Mouse (Mus musculus) brain, embryonic 14.5 days (tissue): ENCODE measurements around the gene Spata25. TPM values are rescaled to one million over a fixed set of nuclear protein-coding genes. Genes with fewer than 3 reads are reported as not detected.

Source experiments
- DNase-seq: peaks from one replicate; pipeline ENCODE4 v3.0.0-alpha.2; 2011; ENCODE audit warnings: low read depth
- CTCF ChIP-seq: fragments of 200-500 bp; IDR thresholded peaks from 2 replicates; pipeline ENCODE4 v1.5.1; 2012; ENCODE audit warnings: inconsistent platforms, mild to moderate bottlenecking, moderate library complexity, borderline replicate concordance; ENCODE audit not compliant: insufficient read depth, insufficient read length; ENCODE audit errors: extremely low read depth
- POLR2A ChIP-seq: fragments of 200-500 bp; IDR thresholded peaks from 2 replicates; pipeline ENCODE4 v1.6.1; 2012; ENCODE audit warnings: mild to moderate bottlenecking, inconsistent platforms, borderline replicate concordance; ENCODE audit not compliant: poor library complexity, insufficient read depth, insufficient read length, severe bottlenecking; ENCODE audit errors: extremely low read depth
- polyA plus RNA-seq: library from polyadenylated mRNA; depleted of rRNA; stranded (reverse); fragments of >200 nt; gene quantifications from 2 replicates; pipeline ENCODE4 v1.2.3, GENCODE M21; 2012

The Spata25 gene
- polyA plus RNA-seq, 1 experiment: not detected

GRCm38 (mm10) chr2:164835164-164835563, 6.8 kb upstream of the Spata25 start:
- no peak for TF ChIP-seq CTCF
- TF ChIP-seq POLR2A: no peak

GRCm38 (mm10) chr2:164834531-164834930, 6.2 kb upstream of the Spata25 start:
- no peak for DNase-seq
- TF ChIP-seq POLR2A (no peak), CTCF (no peak)

More at GRCm38 (mm10) chr2:164835164-164835563, 6.8 kb upstream of the Spata25 start:
- no peak for DNase-seq

- peak; percentile 97 for DNase-seq
Measured at GRCm38 (mm10) chr2:164833314-164833959, 5.1 kb upstream of the Spata25 start, which contains the start of gene Neurl2. Neurl2 (minus strand) TSS chr2:164833456.

GRCm38 (mm10) chr2:164832748-164833301, 4.5 kb upstream of the Spata25 start, which contains the start of gene Ctsa:
Ctsa (plus strand) TSS chr2:164832873.
- DNase-seq: peak; percentile 86
- TF ChIP-seq CTCF (peak; percentile 47; the same call in 1 of the 2 replicates), POLR2A (peak; percentile 39; the same call in 1 of the 2 replicates)

More at GRCm38 (mm10) chr2:164833314-164833959, 5.1 kb upstream of the Spata25 start, which contains the start of gene Neurl2:
- no peak for TF ChIP-seq CTCF
- peak; percentile 35; the same call in 1 of the 2 replicates for TF ChIP-seq POLR2A

- TF ChIP-seq CTCF (no peak), POLR2A (no peak)
- no peak for DNase-seq
Measured at GRCm38 (mm10) chr2:164832032-164832747, 3.9 kb upstream of the Spata25 start.

GRCm38 (mm10) chr2:164831029-164831428, 2.7 kb upstream of the Spata25 start:
- no peak for DNase-seq
- no peak for TF ChIP-seq POLR2A
- TF ChIP-seq CTCF: no peak

GRCm38 (mm10) chr2:164829090-164829489, 753 bp upstream of the Spata25 start:
- TF ChIP-seq CTCF (no peak), POLR2A (no peak)
- no peak for DNase-seq

GRCm38 (mm10) chr2:164827146-164827850, 1.0 kb downstream of the Spata25 start:
- TF ChIP-seq POLR2A: no peak
- TF ChIP-seq CTCF: no peak
- no peak for DNase-seq

GRCm38 (mm10) chr2:164825521-164825920, 2.8 kb downstream of the Spata25 start:
- DNase-seq: no peak

GRCm38 (mm10) chr2:164823969-164824368, 4.4 kb downstream of the Spata25 start:
- DNase-seq: no peak
- no peak for TF ChIP-seq CTCF
- no peak for TF ChIP-seq POLR2A

More at GRCm38 (mm10) chr2:164825521-164825920, 2.8 kb downstream of the Spata25 start:
- TF ChIP-seq CTCF (no peak), POLR2A (no peak)

- TF ChIP-seq CTCF (no peak), POLR2A (no peak)
- DNase-seq: peak; percentile 79
Measured at GRCm38 (mm10) chr2:164823181-164823585, 5.2 kb downstream of the Spata25 start.

GRCm38 (mm10) chr2:164822636-164823165, 5.6 kb downstream of the Spata25 start, which contains the start of gene Zswim1:
Zswim1 (plus strand) TSS chr2:164822686.
- DNase-seq: peak; percentile 99
- TF ChIP-seq POLR2A (peak; percentile 74; the same call in 1 of the 2 replicates), CTCF (no peak)
